Mouse (Mus musculus) liver, embryonic 14.5 days (tissue): ENCODE measurements around the gene Plac8. TPM values are rescaled to one million over a fixed set of nuclear protein-coding genes. Genes with fewer than 3 reads are reported as not detected.

Experiments used
- ATAC-seq: fragments of 200-750 bp; cut with Nextera tagmentation; 2 replicates; pipeline ENCODE4 v1.8.0; 2017; ENCODE audit warnings: moderate number of reproducible peaks, mild to moderate bottlenecking, moderate library complexity; ENCODE audit not compliant: insufficient read depth
- DNase-seq, 3 experiments: peaks; one replicate each; pipeline ENCODE4 v3.0.0-alpha.2; 2012 to 2013; ENCODE audit warnings: low read depth in 3 of 3, low spot score in 3 of 3
- H3K27ac ChIP-seq: fragments of 300-500 bp; sonication (generic); 2 replicates; pipeline ENCODE4 v1.5.1; 2014; ENCODE audit warnings: moderate library complexity, mild to moderate bottlenecking, control low read depth, inconsistent platforms
- H3K27me3 ChIP-seq: fragments of 300-500 bp; sonication (generic); 2 replicates; pipeline ENCODE4 v1.6.1; 2014; ENCODE audit warnings: mild to moderate bottlenecking, low read length, moderate library complexity; ENCODE audit not compliant: control insufficient read depth, insufficient read depth
- H3K36me3 ChIP-seq: fragments of 300-500 bp; sonication (generic); replicated peaks from 2 replicates; pipeline ENCODE4 v1.6.1; 2014; ENCODE audit warnings: low read depth; ENCODE audit not compliant: control insufficient read depth, insufficient read depth
- H3K4me1 ChIP-seq, 2 experiments: fragments of 200-500 bp in 1 of 2; fragments of 300-500 bp in 1 of 2; sonication (generic) in 1 of 2; replicated peaks; 2 replicates each; pipeline ENCODE4 v1.6.1; 2012 to 2014; ENCODE audit warnings: antibody characterized with exemption in 1 of 2, inconsistent platforms in 1 of 2, low read length in 1 of 2; ENCODE audit not compliant: control insufficient read depth in 2 of 2, insufficient read depth in 2 of 2
- H3K4me2 ChIP-seq: fragments of 300-500 bp; sonication (generic); 2 replicates; pipeline ENCODE4 v1.6.1; 2014; ENCODE audit warnings: low read depth, mild to moderate bottlenecking, control low read depth, moderate library complexity
- H3K4me3 ChIP-seq, 2 experiments: fragments of 200-500 bp in 1 of 2; fragments of 300-500 bp in 1 of 2; sonication (generic) in 1 of 2; 2 replicates each; pipeline ENCODE4 v1.5.1; 2012 to 2014; ENCODE audit warnings: low read depth in 2 of 2, low read length in 2 of 2, mild to moderate bottlenecking in 2 of 2, control low read depth in 1 of 2, inconsistent platforms in 1 of 2, moderate library complexity in 1 of 2; ENCODE audit not compliant: insufficient read depth in 1 of 2
- H3K9ac ChIP-seq: fragments of 300-500 bp; sonication (generic); replicated peaks from 2 replicates; pipeline ENCODE4 v1.6.1; 2014; ENCODE audit warnings: mild to moderate bottlenecking, control low read depth, moderate library complexity
- H3K9me3 ChIP-seq: fragments of 300-500 bp; sonication (generic); 2 replicates; pipeline ENCODE4 v1.6.1; 2016; ENCODE audit warnings: low read length, mixed read lengths; ENCODE audit not compliant: control insufficient read depth
- CTCF ChIP-seq: IDR thresholded peaks from 2 replicates; pipeline ENCODE4 v1.5.1; 2016; ENCODE audit warnings: antibody characterized with exemption, low read depth, control low read depth
- EP300 ChIP-seq: IDR thresholded peaks from 2 replicates; pipeline ENCODE4 v1.6.1; 2016; ENCODE audit warnings: antibody characterized with exemption, low read depth
- WGBS: fragments of 180-500 bp; shearing (Covaris S2); extraction: QIAGEN DNeasy Blood & Tissue Kit; methylation state at CpG from one replicate; pipeline ENCODE4 v1.1.7; 2014; ENCODE audit not compliant: insufficient replicate concordance; 5-methylcytosine and 5-hydroxymethylcytosine counted together
- polyA plus RNA-seq, 2 experiments: library from polyadenylated mRNA; depleted of rRNA in 1 of 2; stranded (reverse) in 1 of 2; unstranded in 1 of 2; fragments of >200 nt; fragmentation: Nextera tagmentation in 1 of 2; extraction: Ambion mirVana in 1 of 2; gene quantifications; 2 replicates each; pipeline versions ENCODE4 v1.2.1 to v1.2.3; 2012 to 2014

The Plac8 gene
- 64.3 and 87.8 TPM in 2 replicates for polyA plus RNA-seq (2012; rRNA removed)
- 67.3 and 91.1 TPM in 2 replicates for polyA plus RNA-seq (2014; fragmentation: Nextera tagmentation; extraction: Ambion mirVana)

GRCm38 (mm10) chr5:100572069-100572468 lies at the start of gene Plac8:
Gene Plac8, minus strand, starts transcription at chr5:100572245.
- H3K27ac ChIP-seq, result no peak within 1 kb of the TSS
- ATAC-seq, result 0 out of 2 replicates have a peak, but pooled peaks have one; percentile 35
- WGBS, result 9% methylated on average over 7 of the region's 7 CpGs

DNA sequence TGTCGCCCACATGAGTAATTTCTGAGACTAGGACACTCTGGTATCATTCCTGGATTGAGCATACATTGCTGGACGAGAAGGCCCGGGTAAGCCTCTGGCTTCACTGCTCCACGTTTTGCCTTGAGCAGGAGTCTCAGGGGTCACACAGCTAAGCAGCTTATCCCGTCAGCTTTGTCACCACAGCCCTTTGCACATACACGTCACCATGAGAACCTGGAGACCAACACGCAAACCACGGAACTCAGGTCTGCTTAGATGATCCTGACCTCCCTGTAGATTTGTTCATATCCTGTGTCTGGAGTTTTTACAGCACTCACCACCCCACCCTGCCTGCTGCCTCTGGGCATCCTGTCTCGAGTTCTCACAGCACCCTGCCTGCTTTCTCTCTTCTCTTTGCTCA lies 48.9 kb upstream of the Plac8 start:
- Histone ChIP-seq H3K27ac (no peak overlapping the region), H3K27me3 (no peaks in the 10 kb centered on the region), H3K36me3 (no peaks in the 10 kb centered on the region), H3K4me1 (peaks cover 11 to 14% of the 10 kb centered on the region in 2 experiments), H3K9me3 (no peaks in the 10 kb centered on the region), H3K4me2 (no peak overlapping the region), H3K9ac (no peak overlapping the region), H3K4me3 (no peak overlapping the region)
- no peak for DNase-seq
- WGBS, result 56% methylated on average over 9 of the region's 9 CpGs
- TF ChIP-seq CTCF (no peak), EP300 (no peak)
- ATAC-seq, result no peak

More at GRCm38 (mm10) chr5:100572069-100572468, at the start of gene Plac8:
- peaks cover 2 to 10% of the 10 kb centered on the region in 2 experiments; a peak in 2 of 4 replicates for H3K4me1 ChIP-seq
- no peaks in the 10 kb centered on the region for H3K9me3 ChIP-seq
- no peaks in the 10 kb centered on the region for H3K36me3 ChIP-seq
- no peak within 1 kb of the TSS for H3K9ac ChIP-seq
- peak within 1 kb of the TSS; percentile 9 to 21; a peak in 3 of 4 replicates for H3K4me3 ChIP-seq
- no peak for TF ChIP-seq EP300
- TF ChIP-seq CTCF, result no peak
- DNase-seq, result no peak
- peak within 1 kb of the TSS; percentile 28; the same call in 1 of the 2 replicates for H3K4me2 ChIP-seq
- H3K27me3 ChIP-seq, result peaks cover 3% of the 10 kb centered on the region; the same call in 1 of the 2 replicates

GRCm38 (mm10) chr5:100619586-100620275 lies 47.7 kb upstream of the Plac8 start:
- ATAC-seq, result no peak
- no peak overlapping the region for H3K27ac ChIP-seq
- H3K27me3 ChIP-seq, result no peaks in the 10 kb centered on the region
- no peak for DNase-seq
- H3K9me3 ChIP-seq, result no peaks in the 10 kb centered on the region
- TF ChIP-seq CTCF, result no peak
- no peak for TF ChIP-seq EP300
- H3K9ac ChIP-seq, result no peak overlapping the region
- 75% methylated on average over 15 of the region's 15 CpGs for WGBS
- no peak overlapping the region for H3K4me3 ChIP-seq
- H3K4me2 ChIP-seq, result no peak overlapping the region
- H3K36me3 ChIP-seq, result no peaks in the 10 kb centered on the region
- peaks cover 2 to 3% of the 10 kb centered on the region in 2 experiments; a peak in 2 of 4 replicates for H3K4me1 ChIP-seq

GRCm38 (mm10) chr5:100613896-100614768 lies 42.1 kb upstream of the Plac8 start:
- Histone ChIP-seq H3K4me2 (no peak overlapping the region), H3K27ac (no peak overlapping the region), H3K9me3 (no peaks in the 10 kb centered on the region), H3K9ac (no peak overlapping the region), H3K4me1 (no peaks in the 10 kb centered on the region), H3K36me3 (no peaks in the 10 kb centered on the region), H3K27me3 (no peaks in the 10 kb centered on the region), H3K4me3 (no peak overlapping the region)
- WGBS, result 69% methylated on average over 17 of the region's 17 CpGs
- TF ChIP-seq EP300 (no peak), CTCF (no peak)
- DNase-seq (no peak), ATAC-seq (no peak)
